Mouse (Mus musculus) limb, embryonic 15.5 days (tissue): ENCODE data around the gene Ctla2a. TPM values are rescaled to one million over a fixed set of nuclear protein-coding genes. Genes with fewer than 3 reads are reported as not detected.

Source experiments
- polyA plus RNA-seq: library from polyadenylated mRNA; unstranded; fragments of >200 nt; fragmentation: Nextera tagmentation; extraction: Ambion mirVana; gene quantifications from 2 replicates; pipeline ENCODE4 v1.2.1, GENCODE M21; 2015

Ctla2a gene
- polyA plus RNA-seq, 1 experiment from 2014 or later = 31.1 TPM

Other genes starting within 250 kb of the Ctla2a start
- not detected in 2 replicates for gene BC051665, start 150.3 kb downstream of the Ctla2a start, polyA plus RNA-seq
- gene Ctsll3, start 133.8 kb downstream of the Ctla2a start, polyA plus RNA-seq = 1.3 and 1.4 TPM in 2 replicates
- gene 4930486L24Rik, start 72.2 kb downstream of the Ctla2a start, polyA plus RNA-seq = 0.23 and 0.36 TPM in 2 replicates
- not detected in 2 replicates for gene Gm49392, start 39.7 kb downstream of the Ctla2a start, polyA plus RNA-seq
- 4.1 and 5.5 TPM in 2 replicates for gene Ctla2b, start 39.2 kb downstream of the Ctla2a start, polyA plus RNA-seq
- not detected in 2 replicates for gene Tpbpb, start 31.7 kb downstream of the Ctla2a start, polyA plus RNA-seq
- not detected in 2 replicates for gene Gm49393, start 1.0 kb downstream of the Ctla2a start, polyA plus RNA-seq
- gene Gm49391, start 54 bp downstream of the Ctla2a start, polyA plus RNA-seq = 2.1 and 2.9 TPM in 2 replicates
- gene Tpbpa, start 5.4 kb upstream of the Ctla2a start, polyA plus RNA-seq = not detected in 2 replicates
- gene Ctsj, start 69.3 kb upstream of the Ctla2a start, polyA plus RNA-seq = not detected in 2 replicates
- gene Ctsq, start 104.0 kb upstream of the Ctla2a start, polyA plus RNA-seq = not detected in 2 replicates
- not detected in 2 replicates for gene Ctsr, start 227.6 kb upstream of the Ctla2a start, polyA plus RNA-seq